Mouse (Mus musculus): ENCODE data around the gene 5031410I06Rik. TPM values are rescaled to one million over a fixed set of nuclear protein-coding genes. Genes with fewer than 3 reads are reported as not detected.
A peak's percentile ranks its signal among the peaks of the same experiment; 100 is the strongest.
"Not testable (repeated sequence)": the region's sequence is repeated elsewhere in the genome, so short reads cannot be mapped to it uniquely, and the experiment has no call there.

Gene 5031410I06Rik
- polyA plus RNA-seq (2014; fragmentation: Nextera tagmentation; extraction: Ambion mirVana) = not detected in 2 replicates

DNA sequence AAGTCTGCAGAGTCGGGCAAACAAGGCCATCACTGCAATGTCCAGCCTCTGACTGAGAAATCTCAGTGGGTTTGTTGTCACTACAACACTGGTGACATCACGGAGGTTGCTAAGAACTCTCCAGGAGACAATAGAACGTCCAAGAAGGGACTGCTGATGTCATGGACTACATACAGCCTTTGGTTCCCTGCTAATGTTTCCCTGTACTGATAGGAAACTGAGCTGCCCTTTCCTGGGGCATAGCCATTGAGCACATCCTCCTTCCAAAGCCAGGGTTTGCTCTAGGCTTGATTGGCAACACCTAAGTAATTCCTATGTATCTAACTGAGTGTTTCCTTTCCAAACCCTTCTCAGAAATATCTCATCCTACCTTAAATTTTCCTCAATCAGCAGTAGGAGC is at the start of gene 5031410I06Rik:
TSS of gene 5031410I06Rik (minus strand) at position 101 of the 400 bp plus-strand sequence.
- H3K4me2 ChIP-seq; H3K36me3 ChIP-seq (ENCODE audit: insufficient read depth); H3K4me1 ChIP-seq (ENCODE audit: insufficient read depth); DNase-seq; H3K4me3 ChIP-seq (ENCODE audit: low read depth, low read length); H3K9ac ChIP-seq; H3K27me3 ChIP-seq (ENCODE audit: insufficient read depth, low read length); ATAC-seq (ENCODE audit: insufficient read depth); H3K27ac ChIP-seq (ENCODE audit: low read depth); H3K9me3 ChIP-seq (ENCODE audit: low read depth, low read length): not testable (repeated sequence)
- WGBS = no CpG with 5 or more reads among the region's 3 CpGs

DNA sequence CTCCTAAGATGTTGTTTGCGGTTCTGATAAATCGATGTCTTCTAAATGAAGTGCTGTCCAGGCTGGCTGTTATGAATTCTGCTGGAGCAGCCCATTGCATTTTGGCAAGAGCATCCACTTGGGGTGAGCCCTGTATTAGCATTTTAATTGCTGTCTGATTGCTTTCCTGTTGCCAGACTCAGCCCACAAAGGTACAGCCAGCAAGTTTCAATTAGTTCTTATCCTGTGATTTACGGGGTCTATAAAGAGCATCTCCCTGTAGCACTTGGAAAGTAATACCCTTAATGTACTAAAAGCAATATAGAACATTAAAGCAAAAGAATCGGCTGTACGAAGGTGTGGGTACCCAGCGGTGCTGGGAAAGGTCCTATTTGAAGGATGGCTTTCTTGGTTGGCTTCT is 37.7 kb upstream of the 5031410I06Rik start:
- Histone ChIP-seq H3K27me3 (ENCODE audit: insufficient read depth, low read length) (no peaks in the 10 kb centered on the region), H3K4me3 (ENCODE audit: low read depth, low read length) (no peak overlapping the region), H3K9me3 (ENCODE audit: low read depth, low read length) (no peaks in the 10 kb centered on the region), H3K4me2 (no peak overlapping the region), H3K27ac (ENCODE audit: low read depth) (no peak overlapping the region), H3K9ac (no peak overlapping the region), H3K4me1 (ENCODE audit: insufficient read depth) (no peaks in the 10 kb centered on the region), H3K36me3 (ENCODE audit: insufficient read depth) (no peaks in the 10 kb centered on the region)
- TF ChIP-seq CTCF (IDR thresholded peaks at IDR 0.05; ENCODE audit: low read depth) = no peak
- no peak for ATAC-seq (ENCODE audit: insufficient read depth)
- 87% methylated on average over 6 of the region's 6 CpGs for WGBS
- no peak for DNase-seq

DNA sequence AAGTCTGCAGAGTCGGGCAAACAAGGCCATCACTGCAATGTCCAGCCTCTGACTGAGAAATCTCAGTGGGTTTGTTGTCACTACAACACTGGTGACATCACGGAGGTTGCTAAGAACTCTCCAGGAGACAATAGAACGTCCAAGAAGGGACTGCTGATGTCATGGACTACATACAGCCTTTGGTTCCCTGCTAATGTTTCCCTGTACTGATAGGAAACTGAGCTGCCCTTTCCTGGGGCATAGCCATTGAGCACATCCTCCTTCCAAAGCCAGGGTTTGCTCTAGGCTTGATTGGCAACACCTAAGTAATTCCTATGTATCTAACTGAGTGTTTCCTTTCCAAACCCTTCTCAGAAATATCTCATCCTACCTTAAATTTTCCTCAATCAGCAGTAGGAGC is 16.2 kb upstream of the 5031410I06Rik start, which contains the start of gene Gm10220:
TSS of gene Gm10220 (minus strand) at position 101 of the 400 bp plus-strand sequence.
- not testable (repeated sequence) for DNase-seq; H3K27me3 ChIP-seq (ENCODE audit: insufficient read depth, low read length); H3K4me1 ChIP-seq (ENCODE audit: insufficient read depth); H3K4me2 ChIP-seq; H3K9me3 ChIP-seq (ENCODE audit: low read depth, low read length); H3K4me3 ChIP-seq (ENCODE audit: low read depth, low read length); H3K27ac ChIP-seq (ENCODE audit: low read depth); H3K36me3 ChIP-seq (ENCODE audit: insufficient read depth); ATAC-seq (ENCODE audit: insufficient read depth); H3K9ac ChIP-seq
- WGBS = no CpG with 5 or more reads among the region's 3 CpGs

DNA sequence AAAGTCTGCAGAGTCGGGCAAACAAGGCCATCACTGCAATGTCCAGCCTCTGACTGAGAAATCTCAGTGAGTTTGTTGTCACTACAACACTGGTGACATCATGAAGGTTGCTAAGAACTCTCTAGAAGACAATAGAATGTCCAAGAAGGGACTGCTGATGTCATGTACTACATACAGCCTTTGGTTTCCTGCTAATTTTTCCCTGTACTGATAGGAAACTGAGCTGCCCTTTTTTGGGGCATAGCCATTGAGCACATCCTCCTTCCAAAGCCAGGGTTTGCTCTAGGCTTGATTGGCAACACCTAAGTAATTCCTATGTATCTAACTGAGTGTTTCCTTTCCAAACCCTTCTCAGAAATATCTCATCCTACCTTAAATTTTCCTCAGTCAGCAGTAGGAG is 16.0 kb downstream of the 5031410I06Rik start, which contains the start of gene Gm10471:
TSS of gene Gm10471 (minus strand) at position 101 of the 400 bp plus-strand sequence.
- H3K4me3 ChIP-seq (ENCODE audit: low read depth, low read length); DNase-seq; H3K27me3 ChIP-seq (ENCODE audit: insufficient read depth, low read length); H3K36me3 ChIP-seq (ENCODE audit: insufficient read depth); H3K4me2 ChIP-seq; H3K27ac ChIP-seq (ENCODE audit: low read depth); H3K4me1 ChIP-seq (ENCODE audit: insufficient read depth); ATAC-seq (ENCODE audit: insufficient read depth); H3K9ac ChIP-seq; H3K9me3 ChIP-seq (ENCODE audit: low read depth, low read length): not testable (repeated sequence)
- WGBS = 52% methylated on average over 1 of the region's 1 CpGs

DNA sequence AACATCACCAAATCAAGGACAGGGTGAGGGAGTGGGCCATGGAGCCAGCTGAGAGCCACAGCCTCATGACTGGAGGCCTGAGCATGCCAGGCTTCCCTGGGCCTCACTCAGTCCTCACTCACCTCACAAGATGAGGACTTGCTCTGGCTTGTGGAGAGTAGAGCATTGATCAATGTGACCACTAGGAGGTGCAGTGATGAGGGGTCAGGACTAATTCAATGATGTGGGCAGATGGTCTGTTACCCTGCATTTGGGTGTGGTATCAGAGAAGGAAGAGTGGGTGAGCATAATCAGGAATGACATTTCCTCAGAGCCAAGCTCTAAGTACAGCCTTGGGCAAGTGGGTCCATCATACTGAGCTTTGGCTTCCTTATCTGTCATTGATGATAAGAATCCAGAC is 26.1 kb downstream of the 5031410I06Rik start:
- H3K36me3 ChIP-seq (ENCODE audit: insufficient read depth); H3K4me3 ChIP-seq (ENCODE audit: low read depth, low read length); ATAC-seq (ENCODE audit: insufficient read depth); H3K9me3 ChIP-seq (ENCODE audit: low read depth, low read length); H3K27ac ChIP-seq (ENCODE audit: low read depth); H3K4me2 ChIP-seq; H3K27me3 ChIP-seq (ENCODE audit: insufficient read depth, low read length); H3K9ac ChIP-seq; H3K4me1 ChIP-seq (ENCODE audit: insufficient read depth): not testable (repeated sequence)
- DNase-seq = peak; percentile 10

DNA sequence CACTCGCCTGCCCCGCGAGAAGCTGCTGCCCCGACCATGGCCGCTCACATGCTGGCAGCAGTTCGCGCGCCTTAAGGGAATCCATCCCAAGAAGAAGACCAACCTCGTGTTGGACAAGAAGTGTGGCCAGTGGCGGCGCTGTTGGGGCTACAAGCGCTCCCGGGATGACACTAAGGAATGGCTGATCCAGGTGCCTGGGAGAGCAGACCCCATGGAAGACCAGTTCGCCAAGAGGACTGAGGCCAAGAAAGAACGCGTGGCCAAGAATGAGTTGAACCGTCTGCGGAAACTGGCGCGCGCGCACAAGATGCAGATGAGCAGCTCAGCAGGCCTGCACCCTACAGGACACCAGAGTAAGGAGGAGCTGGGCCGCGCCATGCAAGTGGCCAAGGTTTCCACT is 34.4 kb downstream of the 5031410I06Rik start:
- Histone ChIP-seq H3K4me3 (ENCODE audit: low read depth, low read length) (no peak overlapping the region), H3K27ac (ENCODE audit: low read depth) (no peak overlapping the region), H3K27me3 (ENCODE audit: insufficient read depth, low read length) (no peaks in the 10 kb centered on the region), H3K4me1 (ENCODE audit: insufficient read depth) (no peaks in the 10 kb centered on the region), H3K4me2 (no peak overlapping the region), H3K36me3 (ENCODE audit: insufficient read depth) (no peaks in the 10 kb centered on the region), H3K9me3 (ENCODE audit: low read depth, low read length) (no peaks in the 10 kb centered on the region), H3K9ac (no peak overlapping the region)
- ATAC-seq (ENCODE audit: insufficient read depth) (no peak), DNase-seq (no peak)
- WGBS = 83% methylated on average over 24 of the region's 24 CpGs
- no peak for TF ChIP-seq CTCF (IDR thresholded peaks at IDR 0.05; ENCODE audit: low read depth)

DNA sequence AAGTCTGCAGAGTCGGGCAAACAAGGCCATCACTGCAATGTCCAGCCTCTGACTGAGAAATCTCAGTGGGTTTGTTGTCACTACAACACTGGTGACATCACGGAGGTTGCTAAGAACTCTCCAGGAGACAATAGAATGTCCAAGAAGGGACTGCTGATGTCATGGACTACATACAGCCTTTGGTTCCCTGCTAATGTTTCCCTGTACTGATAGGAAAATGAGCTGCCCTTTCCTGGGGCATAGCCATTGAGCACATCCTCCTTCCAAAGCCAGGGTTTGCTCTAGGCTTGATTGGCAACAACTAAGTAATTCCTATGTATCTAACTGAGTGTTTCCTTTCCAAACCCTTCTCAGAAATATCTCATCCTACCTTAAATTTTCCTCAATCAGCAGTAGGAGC is 46.7 kb downstream of the 5031410I06Rik start, which contains the start of gene Gm7347:
TSS of gene Gm7347 (minus strand) at position 101 of the 400 bp plus-strand sequence.
- not testable (repeated sequence) for H3K27ac ChIP-seq (ENCODE audit: low read depth); DNase-seq; H3K36me3 ChIP-seq (ENCODE audit: insufficient read depth); H3K4me3 ChIP-seq (ENCODE audit: low read depth, low read length); H3K9ac ChIP-seq; ATAC-seq (ENCODE audit: insufficient read depth); H3K4me2 ChIP-seq; H3K9me3 ChIP-seq (ENCODE audit: low read depth, low read length); H3K4me1 ChIP-seq (ENCODE audit: insufficient read depth); H3K27me3 ChIP-seq (ENCODE audit: insufficient read depth, low read length)
- no CpG with 5 or more reads among the region's 2 CpGs for WGBS

Other genes with a start within 250 kb of the 5031410I06Rik start
- gene Gm21663, start 163.0 kb downstream of the 5031410I06Rik start, polyA plus RNA-seq (2014; fragmentation: Nextera tagmentation; extraction: Ambion mirVana) = 0.07 TPM in 1 of 2 replicates, not detected in the other
- gene Gm21671, start 150.9 kb downstream of the 5031410I06Rik start, polyA plus RNA-seq (2014; fragmentation: Nextera tagmentation; extraction: Ambion mirVana) = 0.12 TPM in 1 of 2 replicates, not detected in the other
- gene Gm21680, start 132.7 kb downstream of the 5031410I06Rik start, polyA plus RNA-seq (2014; fragmentation: Nextera tagmentation; extraction: Ambion mirVana) = not detected in 2 replicates
- gene Gm21698, start 116.7 kb downstream of the 5031410I06Rik start, polyA plus RNA-seq (2014; fragmentation: Nextera tagmentation; extraction: Ambion mirVana) = 0.11 TPM in 1 of 2 replicates, not detected in the other
- 0.21 TPM in 1 of 2 replicates, not detected in the other for gene Gm1979, start 100.6 kb downstream of the 5031410I06Rik start, polyA plus RNA-seq (2014; fragmentation: Nextera tagmentation; extraction: Ambion mirVana)
- gene Gm5862, start 82.4 kb downstream of the 5031410I06Rik start, polyA plus RNA-seq (2014; fragmentation: Nextera tagmentation; extraction: Ambion mirVana) = 0.13 TPM in 1 of 2 replicates, not detected in the other
- gene Speer4a, start 65.8 kb downstream of the 5031410I06Rik start, polyA plus RNA-seq (2014; fragmentation: Nextera tagmentation; extraction: Ambion mirVana) = 0.08 TPM in 1 of 2 replicates, not detected in the other
- gene Gm7347, start 46.8 kb downstream of the 5031410I06Rik start, polyA plus RNA-seq (2014; fragmentation: Nextera tagmentation; extraction: Ambion mirVana) = 0.07 TPM in 1 of 2 replicates, not detected in the other
- gene Gm10471, start 16.1 kb downstream of the 5031410I06Rik start, polyA plus RNA-seq (2014; fragmentation: Nextera tagmentation; extraction: Ambion mirVana) = not detected in 2 replicates
- gene Gm10220, start 16.1 kb upstream of the 5031410I06Rik start, polyA plus RNA-seq (2014; fragmentation: Nextera tagmentation; extraction: Ambion mirVana) = 0.12 TPM in 1 of 2 replicates, not detected in the other
- gene Gm7361, start 152.3 kb upstream of the 5031410I06Rik start, polyA plus RNA-seq (2014; fragmentation: Nextera tagmentation; extraction: Ambion mirVana) = 0.11 TPM in 1 of 2 replicates, not detected in the other

All from lung, embryonic 14.5 days (tissue).